Mouse (Mus musculus) myocyte (in vitro differentiated cells): ENCODE results near the gene Thrsp. TPM values are rescaled to one million over a fixed set of nuclear protein-coding genes. Genes with fewer than 3 reads are reported as not detected.
"Not testable (repeated sequence)": the region's sequence is repeated elsewhere in the genome, so short reads cannot be mapped to it uniquely, and the experiment has no call there.

Source experiments
- H3K27me3 ChIP-seq: one replicate; pipeline ENCODE4 v1.6.1; 2011; ENCODE audit not compliant: control insufficient read depth, insufficient read depth, insufficient read length
- H3K36me3 ChIP-seq: one replicate; pipeline ENCODE4 v1.6.1; 2011; ENCODE audit not compliant: control insufficient read depth, insufficient read depth
- H3K4me2 ChIP-seq: one replicate; pipeline ENCODE4 v1.6.1; 2011; ENCODE audit warnings: low read depth, control low read depth
- H3K4me3 ChIP-seq: one replicate; pipeline ENCODE4 v1.5.1; 2011; ENCODE audit warnings: mild to moderate bottlenecking, control low read depth, moderate library complexity
- H3K79me2 ChIP-seq: one replicate; pipeline ENCODE4 v1.6.1; 2011; ENCODE audit not compliant: control insufficient read depth, insufficient read depth
- H3ac ChIP-seq: one replicate; pipeline ENCODE4 v1.6.1; 2011; ENCODE audit not compliant: control insufficient read depth, insufficient read length
- CEBPB ChIP-seq: IDR thresholded peaks from 2 replicates; pipeline ENCODE4 v1.6.1; 2011; ENCODE audit warnings: mild to moderate bottlenecking, moderate library complexity; ENCODE audit not compliant: poor library complexity, insufficient read depth, severe bottlenecking
- E2F4 ChIP-seq: IDR thresholded peaks from one replicate; pipeline ENCODE4 v1.6.1; 2011; ENCODE audit warnings: mild to moderate bottlenecking, control low read depth, moderate library complexity; ENCODE audit not compliant: insufficient read depth
- MAX ChIP-seq: IDR thresholded peaks from one replicate; pipeline ENCODE4 v1.6.1; 2011; ENCODE audit warnings: low read depth, mild to moderate bottlenecking, control low read depth
- MYOD1 ChIP-seq, 3 experiments: IDR thresholded peaks; one replicate each; pipeline ENCODE4 v1.6.1; 2011; ENCODE audit warnings: control low read depth in 2 of 3, low read depth in 2 of 3, mild to moderate bottlenecking in 2 of 3, moderate library complexity in 1 of 3; ENCODE audit not compliant: insufficient read length in 2 of 3, control insufficient read depth in 1 of 3
- MYOG ChIP-seq, 3 experiments: IDR thresholded peaks; one replicate each; pipeline ENCODE4 v1.6.1; 2011; ENCODE audit warnings: control low read depth in 2 of 3, low read depth in 2 of 3, mild to moderate bottlenecking in 2 of 3; ENCODE audit not compliant: insufficient read length in 2 of 3, control insufficient read depth in 1 of 3, insufficient read depth in 1 of 3
- POLR2A ChIP-seq: IDR thresholded peaks from one replicate; pipeline ENCODE4 v1.6.1; 2011; ENCODE audit warnings: low read depth, mild to moderate bottlenecking, control low read depth, moderate library complexity; ENCODE audit not compliant: insufficient read length
- POLR2AphosphoS2 ChIP-seq: IDR thresholded peaks from one replicate; pipeline ENCODE4 v1.6.1; 2011; ENCODE audit warnings: low read depth, control low read depth; ENCODE audit not compliant: insufficient read length
- REST ChIP-seq: IDR thresholded peaks from one replicate; pipeline ENCODE4 v1.6.1; 2011; ENCODE audit warnings: mild to moderate bottlenecking, control low read depth, moderate library complexity; ENCODE audit not compliant: insufficient read depth, insufficient read length
- SRF ChIP-seq: IDR thresholded peaks from one replicate; pipeline ENCODE4 v1.6.1; 2011; ENCODE audit warnings: low read depth; ENCODE audit not compliant: control insufficient read depth, insufficient read length
- TCF12 ChIP-seq: IDR thresholded peaks from one replicate; pipeline ENCODE4 v1.6.1; 2011; ENCODE audit warnings: mild to moderate bottlenecking, control low read depth; ENCODE audit not compliant: poor library complexity, insufficient read depth, severe bottlenecking
- TCF3 ChIP-seq: IDR thresholded peaks from one replicate; pipeline ENCODE4 v1.6.1; 2011; ENCODE audit warnings: low read depth, control low read depth; ENCODE audit not compliant: insufficient read length
- USF1 ChIP-seq: IDR thresholded peaks from one replicate; pipeline ENCODE4 v1.6.1; 2011; ENCODE audit warnings: low read depth, mild to moderate bottlenecking, control low read depth, moderate library complexity
- polyA plus RNA-seq: library from polyadenylated mRNA; unstranded; fragments of >200 nt; fragmentation: generic; extraction: Trizol; gene quantifications from one replicate; pipeline ENCODE4 v1.2.1, GENCODE M21; 2012; ENCODE audit warnings: missing spikeins

Gene Thrsp
- polyA plus RNA-seq, 1 experiment: 0.02 TPM

DNA sequence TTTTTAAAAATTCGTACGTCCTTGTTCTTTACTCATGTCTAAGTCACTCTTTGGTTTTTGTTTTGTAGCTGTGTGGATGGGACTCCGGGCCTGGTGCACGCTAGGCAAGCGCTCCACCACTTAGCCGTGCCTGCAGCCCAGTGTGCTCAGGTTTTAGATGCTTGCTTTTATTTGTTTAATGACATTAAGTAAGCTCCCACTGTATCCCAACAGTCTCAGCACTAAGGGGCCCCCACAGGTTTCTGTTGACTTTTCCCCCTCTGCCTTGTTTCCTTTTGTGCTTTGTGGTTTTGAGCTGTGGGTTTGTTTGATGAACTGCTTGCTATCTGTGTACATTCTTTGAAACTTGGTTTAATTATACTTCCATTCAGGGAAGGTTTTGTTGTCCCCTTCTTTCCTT lies 34.7 kb upstream of the Thrsp start:
- TF ChIP-seq CEBPB: no peak
- no peak for TF ChIP-seq POLR2AphosphoS2
- TF ChIP-seq TCF12: no peak
- no peak for TF ChIP-seq MYOG (IDR thresholded peaks at IDR 0.05; ENCODE audit: control insufficient read depth in 1 of 3, insufficient read depth in 1 of 3, insufficient read length in 2 of 3, low read depth in 2 of 3)
- no peak for TF ChIP-seq MAX
- no peak for TF ChIP-seq POLR2A
- TF ChIP-seq E2F4: no peak
- no peak for TF ChIP-seq SRF
- no peak for TF ChIP-seq REST
- Histone ChIP-seq H3K79me2 (no peaks in the 10 kb centered on the region), H3K36me3 (no peaks in the 10 kb centered on the region), H3ac (no peak overlapping the region), H3K4me3 (no peak overlapping the region), H3K27me3 (no peaks in the 10 kb centered on the region), H3K4me2 (no peak overlapping the region)

GRCm38 (mm10) chr7:97451023-97451422 lies 33.5 kb upstream of the Thrsp start, which contains the start of gene Kctd14:
TSS of gene Kctd14 (plus strand) at chr7:97451323.
- H3K36me3 ChIP-seq, H3K27me3 ChIP-seq, H3K4me3 ChIP-seq, H3ac ChIP-seq, H3K79me2 ChIP-seq, H3K4me2 ChIP-seq: not testable (repeated sequence)

- H3ac ChIP-seq: no peak overlapping the region
- no peaks in the 10 kb centered on the region for H3K27me3 ChIP-seq
- H3K79me2 ChIP-seq: no peaks in the 10 kb centered on the region
- peak overlapping the region; percentile 49 for H3K4me2 ChIP-seq
- no peak for TF ChIP-seq CEBPB
- no peak for TF ChIP-seq E2F4
- TF ChIP-seq REST: no peak
- TF ChIP-seq MYOD1 (IDR thresholded peaks at IDR 0.05; ENCODE audit: control insufficient read depth in 1 of 3, insufficient read length in 2 of 3, low read depth in 2 of 3): no peak
- no peak overlapping the region for H3K4me3 ChIP-seq
- H3K36me3 ChIP-seq: no peaks in the 10 kb centered on the region
Observed at GRCm38 (mm10) chr7:97447050-97447531, 29.6 kb upstream of the Thrsp start.

GRCm38 (mm10) chr7:97446171-97446925 lies 28.8 kb upstream of the Thrsp start:
- H3K4me2 ChIP-seq: peak overlapping the region; percentile 49
- no peaks in the 10 kb centered on the region for H3K36me3 ChIP-seq
- TF ChIP-seq POLR2A (no peak), MYOD1 (IDR thresholded peaks at IDR 0.05; ENCODE audit: control insufficient read depth in 1 of 3, insufficient read length in 2 of 3, low read depth in 2 of 3) (peak in 2 of 3 experiments; percentile 54 to 75), CEBPB (no peak), SRF (no peak), USF1 (no peak), MYOG (IDR thresholded peaks at IDR 0.05; ENCODE audit: control insufficient read depth in 1 of 3, insufficient read depth in 1 of 3, insufficient read length in 2 of 3, low read depth in 2 of 3) (peak in 1 of 3 experiments; percentile 80), TCF12 (peak; percentile 13), REST (no peak)
- H3K27me3 ChIP-seq: no peaks in the 10 kb centered on the region
- H3K79me2 ChIP-seq: no peaks in the 10 kb centered on the region
- no peak overlapping the region for H3ac ChIP-seq
- no peak overlapping the region for H3K4me3 ChIP-seq

GRCm38 (mm10) chr7:97438986-97439385 lies 21.5 kb upstream of the Thrsp start:
- Histone ChIP-seq H3K36me3 (no peaks in the 10 kb centered on the region), H3K4me2 (no peak overlapping the region), H3ac (no peak overlapping the region), H3K4me3 (no peak overlapping the region), H3K27me3 (no peaks in the 10 kb centered on the region), H3K79me2 (no peaks in the 10 kb centered on the region)
- TF ChIP-seq POLR2AphosphoS2: no peak

DNA sequence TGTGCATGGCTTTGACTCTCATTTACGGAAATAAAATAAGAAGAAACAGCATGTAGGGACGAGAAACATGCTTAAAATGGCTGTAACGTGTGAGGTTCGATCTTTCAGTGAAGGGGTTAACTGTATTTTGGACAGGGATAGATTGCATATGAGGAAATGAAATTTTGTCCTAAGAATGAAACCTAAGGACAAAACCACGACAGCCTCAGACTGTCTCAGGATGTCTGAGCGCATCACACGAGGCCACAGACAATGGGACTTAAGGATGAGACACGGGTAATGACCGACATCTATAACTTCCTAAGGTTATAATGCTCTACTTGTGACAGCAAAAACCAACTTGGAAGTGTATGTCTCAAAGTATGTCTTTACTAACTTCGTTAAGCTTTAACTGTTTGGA lies 17.0 kb upstream of the Thrsp start:
- Histone ChIP-seq H3K4me3 (no peak overlapping the region), H3K27me3 (no peaks in the 10 kb centered on the region), H3K36me3 (no peaks in the 10 kb centered on the region), H3ac (no peak overlapping the region), H3K79me2 (no peaks in the 10 kb centered on the region), H3K4me2 (no peak overlapping the region)
- TF ChIP-seq TCF3 (no peak), MAX (no peak), E2F4 (no peak), POLR2AphosphoS2 (no peak), CEBPB (no peak), MYOD1 (IDR thresholded peaks at IDR 0.05; ENCODE audit: control insufficient read depth in 1 of 3, insufficient read length in 2 of 3, low read depth in 2 of 3) (no peak), REST (no peak), MYOG (IDR thresholded peaks at IDR 0.05; ENCODE audit: control insufficient read depth in 1 of 3, insufficient read depth in 1 of 3, insufficient read length in 2 of 3, low read depth in 2 of 3) (no peak), USF1 (no peak), POLR2A (no peak), TCF12 (no peak), SRF (no peak)

- not testable (repeated sequence) for H3K4me2 ChIP-seq, H3K27me3 ChIP-seq, H3K36me3 ChIP-seq, H3K4me3 ChIP-seq, H3K79me2 ChIP-seq, H3ac ChIP-seq
Observed at GRCm38 (mm10) chr7:97433517-97433916, 16.0 kb upstream of the Thrsp start.
